In genomic region chr1:75294294-75294693, GRCm38 (mm10) we compare ENCODE assay signal across 34 mouse cellular contexts. TPM values are rescaled to one million over a fixed set of nuclear protein-coding genes. Genes with fewer than 3 reads are reported as not detected.
"Had no signal": no experiment of that assay in that cellular context is flagged by ENCODE, and none has a peak within 500 bp of the region (broad histone marks: within the 10 kb centered on the region; RNA-seq: fewer than 3 reads in every experiment).

No protein-coding gene starts in this region.

- H3K4me1 ChIP-seq: liver, embryonic 12.5 days had no signal

- DNase-seq: gastrocnemius, postnatal 14 days; gastrocnemius, postnatal 36 days; heart, adult 11 months; heart, adult 2 months; heart, postnatal 14 days; heart, postnatal 36 days; kidney, adult 11 months; kidney, adult 2 months; kidney, adult 9 months; kidney, postnatal 14 days; kidney, postnatal 36 days; layer of hippocampus, adult 9-11 months; layer of hippocampus, postnatal 36 days; left cerebral cortex, postnatal 4 days had no signal

- H3K4me3 ChIP-seq: heart, adult 2 months; heart, embryonic 13.5 days; heart, embryonic 15.5 days; hindbrain, embryonic 13.5 days; hindbrain, embryonic 15.5 days; kidney, embryonic 15.5 days; limb, embryonic 13.5 days; limb, embryonic 15.5 days; liver, embryonic 12.5 days had no signal

- ATAC-seq: hindbrain, postnatal 0 days; intestine, embryonic 16.5 days; liver, embryonic 12.5 days had no signal

- H3K9ac ChIP-seq: heart, embryonic 13.5 days; heart, embryonic 15.5 days; hindbrain, embryonic 13.5 days; hindbrain, embryonic 15.5 days; kidney, embryonic 15.5 days; limb, embryonic 13.5 days; limb, embryonic 15.5 days; liver, embryonic 12.5 days; liver, embryonic 14.5 days had no signal

- H3K9me3 ChIP-seq: heart, embryonic 13.5 days; heart, embryonic 15.5 days; hindbrain, embryonic 13.5 days; hindbrain, embryonic 15.5 days; kidney, embryonic 15.5 days; limb, embryonic 13.5 days; limb, embryonic 15.5 days; liver, embryonic 12.5 days had no signal

- H3K4me2 ChIP-seq: heart, embryonic 11.5 days; heart, embryonic 13.5 days; heart, embryonic 15.5 days; hindbrain, embryonic 13.5 days; hindbrain, embryonic 15.5 days; kidney, embryonic 15.5 days; limb, embryonic 13.5 days; limb, embryonic 15.5 days; liver, embryonic 12.5 days had no signal

- H3K27me3 ChIP-seq: heart, embryonic 13.5 days; heart, embryonic 15.5 days; hindbrain, embryonic 13.5 days; hindbrain, embryonic 15.5 days; kidney, embryonic 15.5 days; limb, embryonic 13.5 days; limb, embryonic 15.5 days had no signal

- H3K36me3 ChIP-seq: heart, embryonic 13.5 days; heart, embryonic 15.5 days; hindbrain, embryonic 13.5 days; hindbrain, embryonic 15.5 days; kidney, embryonic 15.5 days; limb, embryonic 13.5 days; limb, embryonic 15.5 days; liver, embryonic 12.5 days had no signal

- H3K27ac ChIP-seq: heart, adult 2 months; heart, embryonic 13.5 days; hindbrain, embryonic 13.5 days; hindbrain, embryonic 15.5 days; hindbrain, postnatal 0 days; kidney, embryonic 15.5 days; kidney, postnatal 0 days; limb, embryonic 13.5 days; limb, embryonic 15.5 days; liver, embryonic 12.5 days; liver, embryonic 14.5 days had no signal

RNA-seq across cellular contexts. Expression of gene Resp18, which starts 16.1 kb away (rescaled TPM):
- total RNA-seq: gastrocnemius, adult 18-20 months; gastrocnemius, adult 8-10 months; gastrocnemius, postnatal 14 days; gastrocnemius, postnatal 36 days; heart, adult 2 months; heart, postnatal 14 days; heart, postnatal 36 days; hematopoietic stem cell, adult 5-6 weeks had no signal
- polyA plus RNA-seq: gonadal fat pad, adult 2 months; heart, embryonic 13.5 days; heart, postnatal 0 days; kidney, postnatal 0 days; limb, embryonic 11.5 days; limb, embryonic 13.5 days; liver, adult 2 months; liver, embryonic 14.5 days had no signal

RNA-seq across cellular contexts. Expression of gene Ptprn, which starts 30.0 kb away (rescaled TPM):
- total RNA-seq: gastrocnemius, adult 18-20 months; hematopoietic stem cell, adult 5-6 weeks had no signal
- polyA plus RNA-seq: liver, adult 2 months had no signal
